Mouse (Mus musculus): ENCODE results near the gene Dpp7.

Gene Dpp7

GRCm38 (mm10) chr2:25356208-25357079, at the start of gene Dpp7:
Gene Dpp7, minus strand, starts transcription at chr2:25356359.
- in situ Hi-C loops (cut with MboI; ENCODE audit: low sequenced_read_pairs) = no loop called here

DNA sequence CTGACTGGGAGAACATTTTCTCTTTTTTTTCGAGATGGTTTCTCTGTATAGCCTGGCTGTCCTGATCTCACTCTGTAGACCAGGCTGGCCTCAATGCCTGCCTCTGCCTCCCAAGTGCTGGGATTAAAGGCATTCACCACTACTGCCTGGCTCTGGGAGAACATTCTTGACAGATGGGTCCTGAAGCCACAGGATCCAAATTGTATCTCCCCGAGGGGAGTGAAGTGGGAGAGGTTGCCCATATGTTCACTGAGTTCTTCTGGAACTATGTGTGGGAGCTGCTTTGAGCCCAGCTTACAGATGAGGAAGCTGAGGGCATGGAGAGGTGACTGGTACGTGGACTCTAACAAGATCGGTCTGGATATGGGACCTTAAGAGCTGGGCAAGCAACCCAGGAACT, 47.8 kb upstream of the Dpp7 start:
- in situ Hi-C loops (cut with MboI; ENCODE audit: low sequenced_read_pairs) = no loop called here

DNA sequence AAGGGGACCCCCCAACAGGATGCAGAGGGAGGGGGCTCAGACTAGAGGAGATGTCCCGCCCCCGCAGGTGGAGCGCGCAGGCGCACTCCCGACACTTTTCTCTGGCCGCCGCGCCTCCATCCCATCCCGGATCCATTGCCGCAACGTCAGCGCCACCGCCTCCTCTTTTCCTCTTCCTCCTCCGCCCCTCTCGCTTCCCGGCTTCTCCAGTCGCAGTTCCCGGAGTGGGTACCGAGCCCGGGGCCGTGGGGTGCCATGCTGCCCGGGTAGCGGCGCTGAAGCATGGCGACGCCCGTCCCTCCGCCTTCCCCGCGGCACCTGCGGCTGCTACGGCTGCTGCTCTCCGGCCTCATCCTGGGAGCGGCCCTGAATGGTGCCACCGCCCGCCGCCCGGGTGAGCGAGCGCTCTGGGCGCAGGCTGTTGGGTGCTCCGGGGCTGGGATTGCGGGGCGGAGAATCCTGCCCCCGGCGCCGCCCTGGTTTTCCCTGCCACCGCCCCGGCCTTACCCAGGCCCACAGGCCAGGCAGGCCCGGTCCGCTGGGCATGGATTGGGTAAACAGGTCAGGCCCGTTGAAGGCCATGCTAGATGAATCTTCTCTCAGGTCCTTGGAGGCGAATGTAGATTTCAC, 46.9 kb upstream of the Dpp7 start:
- in situ Hi-C loops (cut with MboI; ENCODE audit: low sequenced_read_pairs) = no loop called here

GRCm38 (mm10) chr2:25402377-25402971, 46.3 kb upstream of the Dpp7 start:
- in situ Hi-C loops (cut with MboI; ENCODE audit: low sequenced_read_pairs) = no loop called here

DNA sequence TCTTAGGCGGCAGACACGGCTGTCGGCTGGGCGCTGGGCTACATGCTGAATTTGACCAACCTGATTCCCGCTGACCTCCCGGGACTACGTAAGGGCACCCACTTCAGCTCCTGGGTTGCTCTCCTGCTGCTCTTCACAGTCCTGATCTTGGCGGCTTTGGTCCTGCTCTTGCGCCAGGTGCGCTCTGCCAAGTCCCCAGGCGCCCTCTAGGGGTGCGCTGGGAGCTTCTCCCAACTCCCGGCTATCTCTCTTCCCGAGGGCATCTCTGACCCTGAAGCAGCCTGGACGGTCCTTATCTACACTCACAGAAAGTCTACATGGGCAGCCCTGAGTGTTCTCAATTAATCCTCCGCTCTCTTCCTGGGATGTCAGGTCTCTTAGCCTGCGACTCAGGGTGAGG, 44.6 kb upstream of the Dpp7 start:
- in situ Hi-C loops (cut with MboI; ENCODE audit: low sequenced_read_pairs) = no loop called here

DNA sequence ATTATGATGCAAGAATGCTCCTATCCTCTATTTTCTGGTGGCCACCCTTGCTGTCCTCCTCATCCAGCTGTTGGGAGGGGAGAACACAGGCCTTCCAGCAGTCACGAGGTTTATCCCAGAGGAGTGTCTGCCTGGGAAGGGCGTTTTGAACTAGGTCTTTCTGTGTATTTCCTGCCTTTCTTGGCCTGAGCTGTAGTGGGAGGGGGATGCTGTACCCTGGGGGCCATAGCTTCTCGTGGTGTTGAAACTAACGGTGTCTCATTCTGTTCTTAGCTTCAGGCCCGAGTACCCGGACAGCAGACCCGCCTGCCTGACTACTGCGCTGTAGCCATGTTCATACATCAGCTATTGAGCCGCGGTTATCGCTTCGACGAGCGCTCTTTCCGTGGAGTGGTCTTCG, 44.1 kb upstream of the Dpp7 start:
- in situ Hi-C loops (cut with MboI; ENCODE audit: low sequenced_read_pairs) = no loop called here

GRCm38 (mm10) chr2:25399051-25399450, 42.9 kb upstream of the Dpp7 start, which contains the start of gene Npdc1:
Gene Npdc1, plus strand, starts transcription at chr2:25399351.
- in situ Hi-C loops (cut with MboI; ENCODE audit: low sequenced_read_pairs) = no loop called here

GRCm38 (mm10) chr2:25398065-25398464, 41.9 kb upstream of the Dpp7 start:
- in situ Hi-C loops (cut with MboI; ENCODE audit: low sequenced_read_pairs) = no loop called here

DNA sequence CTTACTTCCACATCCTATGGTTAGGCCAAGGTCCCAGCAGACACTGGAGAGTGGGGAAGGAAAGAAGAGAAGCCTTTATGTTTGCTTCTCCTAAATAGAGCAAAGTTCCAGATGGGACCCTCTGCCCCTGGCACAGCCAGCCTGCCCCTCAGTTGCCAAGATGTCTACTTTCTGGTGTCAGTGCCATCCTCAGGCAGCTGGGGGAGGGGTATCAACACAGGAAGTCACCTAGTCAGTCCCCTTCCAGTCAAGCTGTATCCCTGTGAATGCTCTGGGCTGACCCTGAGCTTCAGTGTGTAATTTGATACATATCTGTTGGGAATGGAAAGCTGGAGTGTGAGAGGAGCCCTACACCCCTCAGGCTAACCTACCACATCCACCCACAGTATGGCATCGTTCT, 40.9 kb upstream of the Dpp7 start:
- in situ Hi-C loops (cut with MboI; ENCODE audit: low sequenced_read_pairs) = no loop called here

DNA sequence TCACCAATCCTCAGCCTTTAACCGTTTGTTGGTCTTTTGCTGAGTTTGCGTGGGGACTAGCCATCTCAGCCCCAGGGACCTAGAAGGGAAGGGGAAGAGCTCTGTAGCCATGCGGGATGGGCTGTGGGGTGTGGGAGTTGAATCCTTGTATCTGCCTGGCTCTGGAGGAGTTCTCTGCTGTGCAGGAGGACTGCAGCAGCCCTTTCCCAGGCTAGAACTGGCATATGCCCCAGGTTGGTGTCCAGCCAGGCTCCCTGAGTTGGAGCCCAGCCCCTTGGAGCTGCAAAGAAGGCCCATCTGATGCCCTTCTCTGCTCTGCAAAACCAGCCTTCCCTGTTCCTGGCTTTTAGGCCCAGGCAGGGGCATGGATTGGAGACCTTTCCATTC, 40.4 kb upstream of the Dpp7 start:
- in situ Hi-C loops (cut with MboI; ENCODE audit: low sequenced_read_pairs) = no loop called here

DNA sequence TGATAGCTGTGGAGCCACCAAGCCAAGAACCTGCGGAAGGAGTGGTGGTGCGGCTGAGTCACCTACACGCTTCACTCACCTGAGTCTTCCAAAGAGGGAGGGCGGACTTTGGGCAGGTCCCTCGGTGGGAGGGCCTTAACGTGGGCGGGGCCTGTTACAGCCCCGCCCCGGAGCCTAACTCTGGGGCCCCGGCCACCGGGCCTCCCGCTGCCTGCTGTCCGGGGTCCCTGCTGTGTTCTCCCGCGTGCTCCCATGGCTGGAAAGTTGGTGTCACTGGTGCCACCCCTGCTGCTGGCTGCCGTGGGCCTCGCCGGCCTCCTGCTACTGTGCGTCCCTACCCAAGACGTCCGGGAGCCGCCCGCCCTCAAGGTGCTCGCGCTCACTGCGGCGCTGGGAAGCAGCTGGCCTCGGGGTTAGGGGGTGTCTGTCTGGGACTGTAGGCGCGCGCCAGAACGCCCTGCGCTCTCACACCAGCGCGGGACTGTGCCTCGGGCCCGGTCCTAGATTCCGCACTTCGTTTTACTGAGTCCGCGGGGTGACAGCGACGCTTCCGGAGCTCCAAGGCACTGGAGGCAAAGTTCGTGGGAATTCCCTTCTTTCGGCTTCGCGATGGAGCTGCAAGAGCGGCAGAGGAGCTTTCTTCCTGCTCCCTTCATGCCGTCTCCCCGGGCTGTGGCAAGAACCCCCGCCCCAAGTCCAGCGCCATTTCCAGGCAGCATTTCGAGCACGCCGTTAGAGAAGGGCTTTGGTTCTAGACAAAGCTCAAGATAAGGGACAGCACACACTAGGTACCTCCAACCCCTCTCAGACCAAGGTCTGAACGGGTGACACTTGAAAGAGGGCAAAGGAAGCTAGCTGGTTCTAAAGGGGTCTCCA, 39.8 kb upstream of the Dpp7 start, which contains the start of gene Entpd2:
Gene Entpd2 (plus strand): TSS at position 154 of the 876 bp plus-strand sequence.
- in situ Hi-C loops (cut with MboI; ENCODE audit: low sequenced_read_pairs) = no loop called here

DNA sequence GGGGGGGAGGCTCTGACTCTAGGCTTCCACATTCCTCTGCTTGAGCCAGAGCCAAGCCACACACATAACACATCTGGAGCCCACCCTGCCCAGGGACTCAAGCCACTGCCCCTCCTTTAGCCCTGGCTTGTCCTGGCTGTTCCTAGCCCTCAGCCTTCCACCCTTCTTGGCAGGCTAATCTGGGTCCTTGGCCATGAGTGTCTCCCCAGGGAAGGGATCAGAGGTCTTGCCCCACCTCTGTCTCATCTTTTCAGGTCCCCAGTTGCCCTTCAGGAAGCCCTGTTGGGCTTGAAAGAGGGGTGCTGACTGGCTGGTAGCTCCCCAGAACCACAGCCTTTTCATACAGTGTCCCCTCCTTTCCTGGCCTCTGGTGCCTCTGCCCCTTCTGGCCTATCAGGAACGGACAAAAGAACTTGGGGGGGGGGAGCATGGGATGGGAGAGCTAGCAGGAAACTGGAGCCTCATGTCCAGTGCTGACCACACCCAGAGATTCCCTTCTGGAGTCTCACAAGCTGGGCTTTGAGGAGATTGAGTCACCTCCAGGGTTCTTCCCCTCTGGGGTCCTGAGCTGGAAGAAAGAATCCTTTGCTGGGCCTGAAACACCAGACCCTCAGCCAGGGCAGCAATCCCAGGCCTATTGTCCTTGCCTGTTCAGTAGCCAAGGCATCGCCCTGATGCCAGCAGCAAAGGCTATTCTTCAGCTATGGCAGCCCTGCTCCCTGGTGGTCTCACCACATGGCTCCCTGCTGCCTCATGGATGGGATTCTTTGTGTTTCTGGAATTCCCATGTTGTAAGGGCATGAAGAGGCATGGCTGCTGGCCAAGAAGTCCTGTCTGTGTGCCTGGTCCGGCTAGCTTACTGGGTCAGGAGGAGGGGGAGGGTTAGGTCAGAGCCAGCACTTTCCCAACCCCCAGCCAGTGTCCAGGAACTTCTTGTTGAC, 38.4 kb upstream of the Dpp7 start:
- in situ Hi-C loops (cut with MboI; ENCODE audit: low sequenced_read_pairs) = no loop called here

DNA sequence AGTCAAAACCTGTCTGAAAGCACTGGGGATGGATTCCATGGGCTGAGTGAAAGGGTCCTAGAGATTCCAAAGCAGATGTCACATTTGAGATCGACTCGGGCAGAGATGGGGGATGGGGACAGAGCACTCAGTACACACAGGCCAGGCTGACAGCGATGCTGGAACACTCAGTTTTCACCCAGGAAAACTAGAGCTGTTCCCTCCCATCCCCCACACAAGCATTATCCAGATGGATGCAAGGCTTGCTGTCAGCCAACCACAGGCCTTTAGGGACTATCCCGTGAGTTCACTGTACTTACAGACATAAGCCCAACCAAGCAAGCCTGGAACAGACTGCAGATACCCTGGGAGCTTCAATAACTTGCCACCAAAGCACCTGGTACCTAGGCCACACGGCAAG, 35.1 kb upstream of the Dpp7 start:
- in situ Hi-C loops (cut with MboI; ENCODE audit: low sequenced_read_pairs) = no loop called here

- in situ Hi-C loops (cut with MboI; ENCODE audit: low sequenced_read_pairs) = no loop called here
Measured at GRCm38 (mm10) chr2:25384492-25384891, 28.3 kb upstream of the Dpp7 start.

GRCm38 (mm10) chr2:25376589-25376988, 20.4 kb upstream of the Dpp7 start:
- in situ Hi-C loops (cut with MboI; ENCODE audit: low sequenced_read_pairs) = no loop called here

DNA sequence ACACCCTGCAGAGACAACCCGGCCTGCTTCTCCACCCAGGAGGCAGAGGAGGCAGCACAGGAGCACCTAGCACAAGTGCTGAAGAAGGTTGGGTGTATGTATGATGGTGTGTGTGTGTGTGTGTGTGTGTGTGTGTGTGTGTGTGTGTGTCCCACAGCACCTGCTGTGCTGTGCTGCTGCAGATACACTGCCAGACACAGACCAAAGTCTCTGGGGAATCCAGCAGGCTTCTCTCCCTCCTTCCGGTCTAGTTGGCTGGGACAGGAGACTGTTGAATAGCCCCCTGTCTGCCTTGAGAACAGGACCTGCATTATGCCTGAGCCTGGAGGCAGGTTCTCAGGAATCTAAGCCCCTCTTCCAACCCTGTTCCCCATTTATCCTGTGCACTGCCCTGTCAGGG, 17.3 kb upstream of the Dpp7 start:
- in situ Hi-C loops (cut with MboI; ENCODE audit: low sequenced_read_pairs) = no loop called here

- in situ Hi-C loops (cut with MboI; ENCODE audit: low sequenced_read_pairs) = no loop called here
Measured at GRCm38 (mm10) chr2:25372644-25373391, 16.7 kb upstream of the Dpp7 start.

- in situ Hi-C loops (cut with MboI; ENCODE audit: low sequenced_read_pairs) = no loop called here
Measured at GRCm38 (mm10) chr2:25371764-25372643, 15.8 kb upstream of the Dpp7 start, which contains the start of gene Sapcd2. Gene Sapcd2, plus strand, starts transcription at chr2:25372321.
